Mouse (Mus musculus) MEL (cell line): ENCODE measurements at regions not wholly inside any gene's neighbourhood (a gene's known extent, or its start where the extent isn't known, plus 50 kb on each side); places are given as distances from the start of the nearest gene placed in this dataset.

Experiments used
- DNase-seq: peaks from one replicate; pipeline ENCODE4 v3.0.0; 2011; ENCODE audit warnings: low read depth, low spot score
- H3K27ac ChIP-seq: 2 replicates; pipeline ENCODE4 v1.5.1; 2012; ENCODE audit warnings: low read depth, mild to moderate bottlenecking, control low read depth, low read length, moderate library complexity; ENCODE audit not compliant: control insufficient read depth
- H3K27me3 ChIP-seq, 2 experiments: fragments of 150-350 bp in 1 of 2; sonication (generic) in 1 of 2; 2 replicates each; pipeline ENCODE4 v1.6.1; 2012; ENCODE audit warnings: low read length in 2 of 2, mild to moderate bottlenecking in 2 of 2, improper control_type of control experiment in 1 of 2, moderate library complexity in 1 of 2; ENCODE audit not compliant: insufficient read depth in 2 of 2, control insufficient read depth in 1 of 2
- H3K36me3 ChIP-seq, 2 experiments: 2 replicates each; pipeline ENCODE4 v1.6.1; 2012 to 2014; ENCODE audit warnings: low read length in 2 of 2, improper control_type of control experiment in 1 of 2, inconsistent platforms in 1 of 2, mild to moderate bottlenecking in 1 of 2; ENCODE audit not compliant: insufficient read depth in 2 of 2, control insufficient read depth in 1 of 2
- H3K4me1 ChIP-seq, 2 experiments: fragments of 150-350 bp in 1 of 2; sonication (generic) in 1 of 2; 2 replicates each; pipeline ENCODE4 v1.6.1; 2012; ENCODE audit warnings: low read length in 2 of 2, improper control_type of control experiment in 1 of 2, mild to moderate bottlenecking in 1 of 2; ENCODE audit not compliant: insufficient read depth in 2 of 2, control insufficient read depth in 1 of 2
- H3K4me3 ChIP-seq, 2 experiments: fragments of 150-350 bp in 1 of 2; sonication (generic) in 1 of 2; 2 replicates each; pipeline ENCODE4 v1.5.1; 2012; ENCODE audit warnings: low read depth in 2 of 2, low read length in 2 of 2, mild to moderate bottlenecking in 2 of 2, moderate library complexity in 2 of 2, control low read depth in 1 of 2, improper control_type of control experiment in 1 of 2; ENCODE audit not compliant: control insufficient read depth in 1 of 2, insufficient read depth in 1 of 2
- H3K79me2 ChIP-seq: 2 replicates; pipeline ENCODE4 v1.6.1; 2012; ENCODE audit warnings: mild to moderate bottlenecking, low read length, moderate library complexity; ENCODE audit not compliant: control insufficient read depth, poor library complexity, insufficient read depth
- H3K9ac ChIP-seq: 2 replicates; pipeline ENCODE4 v1.6.1; 2012; ENCODE audit warnings: low read depth, mild to moderate bottlenecking, control low read depth, low read length, moderate library complexity; ENCODE audit not compliant: control insufficient read depth, poor library complexity, severe bottlenecking
- H3K9me3 ChIP-seq: fragments of 150-350 bp; sonication (generic); replicated peaks from 2 replicates; pipeline ENCODE4 v1.6.1; 2012; ENCODE audit warnings: mild to moderate bottlenecking, low read length, improper control_type of control experiment, moderate library complexity; ENCODE audit not compliant: insufficient read depth
- BHLHE40 ChIP-seq: IDR thresholded peaks from 2 replicates; pipeline ENCODE4 v1.6.1; 2012; ENCODE audit warnings: low read depth, mild to moderate bottlenecking, inconsistent platforms, low read length, improper control_type of control experiment, borderline replicate concordance
- CHD2 ChIP-seq: IDR thresholded peaks from 2 replicates; pipeline ENCODE4 v1.6.1; 2011; ENCODE audit warnings: low read length, improper control_type of control experiment
- E2F4 ChIP-seq: IDR thresholded peaks from 2 replicates; pipeline ENCODE4 v1.6.1; 2011; ENCODE audit warnings: low read depth, low read length, improper control_type of control experiment, borderline replicate concordance
- ELF1 ChIP-seq: IDR thresholded peaks from 2 replicates; pipeline ENCODE4 v1.6.1; 2014; ENCODE audit warnings: low read depth, mild to moderate bottlenecking, inconsistent platforms, low read length, improper control_type of control experiment, moderate library complexity
- EP300 ChIP-seq, 2 experiments: IDR thresholded peaks; 2 replicates each; pipeline ENCODE4 v1.6.1; 2011; ENCODE audit warnings: improper control_type of control experiment in 2 of 2, low read length in 2 of 2, low read depth in 1 of 2, mild to moderate bottlenecking in 1 of 2
- HCFC1 ChIP-seq: IDR thresholded peaks from 2 replicates; pipeline ENCODE4 v1.6.1; 2012; ENCODE audit warnings: low read depth, mild to moderate bottlenecking, inconsistent platforms, low read length, improper control_type of control experiment, moderate library complexity
- MAFK ChIP-seq: IDR thresholded peaks from 2 replicates; pipeline ENCODE4 v1.6.1; 2011; ENCODE audit warnings: low read depth, mild to moderate bottlenecking, low read length, improper control_type of control experiment, borderline replicate concordance
- MAZ ChIP-seq: IDR thresholded peaks from 2 replicates; pipeline ENCODE4 v1.6.1; 2012; ENCODE audit warnings: low read depth, mild to moderate bottlenecking, inconsistent platforms, low read length, improper control_type of control experiment
- MEF2A ChIP-seq: IDR thresholded peaks from 2 replicates; pipeline ENCODE4 v1.6.1; 2014; ENCODE audit warnings: low read depth, mild to moderate bottlenecking, inconsistent platforms, low read length, improper control_type of control experiment; ENCODE audit not compliant: poor library complexity, insufficient replicate concordance, severe bottlenecking; ENCODE audit errors: extremely low read depth
- MXI1 ChIP-seq: IDR thresholded peaks from 2 replicates; pipeline ENCODE4 v1.6.1; 2011; ENCODE audit warnings: mild to moderate bottlenecking, low read depth, low read length, improper control_type of control experiment
- NELFE ChIP-seq: IDR thresholded peaks from 2 replicates; pipeline ENCODE4 v1.6.1; 2011; ENCODE audit warnings: low read depth, low read length, improper control_type of control experiment
- RAD21 ChIP-seq: IDR thresholded peaks from 2 replicates; pipeline ENCODE4 v1.6.1; 2011; ENCODE audit warnings: mild to moderate bottlenecking, low read depth, low read length, improper control_type of control experiment
- SIN3A ChIP-seq: IDR thresholded peaks from 2 replicates; pipeline ENCODE4 v1.6.1; 2012; ENCODE audit warnings: low read length, improper control_type of control experiment, inconsistent platforms
- TAL1 ChIP-seq: IDR thresholded peaks from 2 replicates; pipeline ENCODE4 v1.6.1; 2012; ENCODE audit warnings: mild to moderate bottlenecking, inconsistent platforms, low read length, moderate library complexity, mixed read lengths
- TBP ChIP-seq: IDR thresholded peaks from 2 replicates; pipeline ENCODE4 v1.8.0; 2011; ENCODE audit warnings: low read depth, low read length, improper control_type of control experiment
- TCF12 ChIP-seq: IDR thresholded peaks from 2 replicates; pipeline ENCODE4 v1.6.1; 2014; ENCODE audit warnings: low read depth, mild to moderate bottlenecking, inconsistent platforms, low read length, improper control_type of control experiment, moderate library complexity
- USF2 ChIP-seq, 2 experiments: IDR thresholded peaks; 2 replicates each; pipeline ENCODE4 v1.6.1; 2011 to 2012; ENCODE audit warnings: improper control_type of control experiment in 2 of 2, low read length in 2 of 2, borderline replicate concordance in 1 of 2, inconsistent platforms in 1 of 2, low read depth in 1 of 2, mild to moderate bottlenecking in 1 of 2; ENCODE audit not compliant: insufficient read depth in 1 of 2
- ZNF384 ChIP-seq: IDR thresholded peaks from 2 replicates; pipeline ENCODE4 v1.6.1; 2012; ENCODE audit warnings: low read depth, mild to moderate bottlenecking, inconsistent platforms, low read length, improper control_type of control experiment

DNA sequence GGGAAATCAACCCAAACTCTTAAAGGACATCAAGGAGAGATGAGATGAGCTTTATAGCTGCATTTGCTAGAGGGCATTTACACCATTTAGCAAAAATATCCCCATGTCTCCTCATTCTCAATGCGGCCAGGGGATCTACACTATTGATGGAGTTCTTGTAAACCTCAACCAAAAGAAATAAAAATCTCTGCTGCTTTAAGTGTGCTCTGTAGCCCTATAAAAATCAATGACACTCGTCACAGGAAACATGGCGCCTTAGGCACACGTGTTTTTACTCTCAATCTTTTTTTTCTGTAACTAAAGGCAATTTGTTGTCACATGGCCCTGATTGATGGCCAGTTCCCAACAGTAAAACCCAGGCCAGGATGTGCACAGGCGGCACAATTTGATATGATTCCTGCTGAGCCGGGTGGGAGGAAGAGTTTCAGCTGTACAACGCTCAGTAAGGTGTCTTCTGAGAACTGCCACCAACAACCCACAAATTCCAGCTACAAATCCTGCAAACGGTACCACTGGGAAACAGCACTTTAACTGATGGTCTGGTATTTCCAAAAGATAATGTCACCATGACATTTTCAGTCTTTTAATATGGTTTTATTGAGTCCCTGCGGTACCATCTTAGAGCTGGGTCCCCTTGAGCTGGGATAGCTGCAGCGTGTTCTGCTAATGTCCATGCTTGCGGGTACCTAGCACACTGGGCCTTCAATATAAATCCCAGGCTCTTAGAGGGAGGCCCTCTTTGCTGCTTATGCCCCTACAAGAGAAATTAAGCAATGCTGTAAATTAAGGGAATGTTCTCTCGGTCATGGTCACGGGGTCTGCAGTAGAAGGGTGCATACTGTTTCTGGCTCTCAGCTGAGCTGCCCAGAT, 78.8 kb downstream of the Tpbg start:
- Histone ChIP-seq H3K4me1 (no peaks in the 10 kb centered on the region), H3K27ac (no peak overlapping the region), H3K36me3 (no peaks in the 10 kb centered on the region), H3K27me3 (no peaks in the 10 kb centered on the region), H3K9me3 (no peaks in the 10 kb centered on the region), H3K79me2 (no peaks in the 10 kb centered on the region), H3K4me3 (no peak overlapping the region), H3K9ac (no peak overlapping the region)
- DNase-seq: no peak
- TF ChIP-seq E2F4 (no peak), CHD2 (no peak), TBP (no peak), BHLHE40 (no peak), SIN3A (no peak), ZNF384 (no peak), MXI1 (no peak), NELFE (no peak), MAZ (no peak), HCFC1 (no peak), MEF2A (no peak), TCF12 (no peak)

DNA sequence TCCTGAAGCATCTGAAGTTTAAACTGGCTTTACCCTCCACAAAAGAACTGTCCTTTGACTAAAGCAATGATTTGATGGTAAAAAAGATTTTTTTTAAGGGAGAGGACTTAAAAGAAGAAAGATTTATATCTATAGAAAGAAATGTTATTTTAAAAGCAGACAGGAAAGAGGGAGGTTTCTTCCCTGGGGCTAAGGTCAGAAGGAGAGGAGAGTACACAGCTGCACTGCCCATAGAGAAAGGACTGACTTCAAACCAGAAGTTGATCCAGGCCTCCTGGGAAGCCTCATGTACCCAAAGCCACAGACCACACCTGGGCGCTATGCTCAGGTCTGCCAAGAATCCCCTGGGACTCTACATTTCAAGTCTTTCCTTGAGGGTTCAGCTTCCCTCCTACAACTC, 83.1 kb downstream of the Tpbg start:
- H3K36me3 ChIP-seq: no peaks in the 10 kb centered on the region
- TF ChIP-seq USF2 (IDR thresholded peaks at IDR 0.05; ENCODE audit: borderline replicate concordance in 1 of 2, insufficient read depth in 1 of 2, low read depth in 1 of 2, low read length in 2 of 2) (no peak), EP300 (IDR thresholded peaks at IDR 0.05; ENCODE audit: low read depth in 1 of 2, low read length in 2 of 2) (no peak), RAD21 (no peak), MAFK (no peak), ZNF384 (no peak), ELF1 (no peak), TAL1 (no peak)
- TF ChIP-seq, all 39 proteins: peak for 0
- Histone ChIP-seq H3K27me3 (no peaks in the 10 kb centered on the region), H3K9me3 (no peaks in the 10 kb centered on the region), H3K27ac (no peak overlapping the region), H3K4me1 (no peaks in the 10 kb centered on the region), H3K79me2 (no peaks in the 10 kb centered on the region), H3K4me3 (no peak overlapping the region), H3K9ac (no peak overlapping the region)
- no peak for DNase-seq
